In genomic region chr8:84236410-84236997, GRCm38 (mm10) we compare ENCODE assay signal across 8 mouse cellular contexts. TPM values are rescaled to one million over a fixed set of nuclear protein-coding genes. Genes with fewer than 3 reads are reported as not detected.
DNase-seq lines count a peak whose midpoint lies in the region; ATAC-seq and TF ChIP-seq lines count a peak whose summit lies in the region.

No protein-coding gene starts in this region.

- ATAC-seq in hindbrain, embryonic 11.5 days (ENCODE audit: low FRiP score), result peak; percentile 52
- peak; percentile 23 for ATAC-seq in liver, postnatal 0 days

- no peak for DNase-seq in heart, embryonic 10.5 days (ENCODE audit: low spot score)
- no peak for DNase-seq in heart, adult 8-10 months (ENCODE audit: low spot score)
- peak; percentile 33 for DNase-seq in hindbrain, embryonic 11.5 days (ENCODE audit: low spot score)
- no peak for DNase-seq in liver, postnatal 0 days
- no peak for DNase-seq in right cerebral cortex, postnatal 36 days (ENCODE audit: low spot score in 2 of 2)
- no peak for DNase-seq in left cerebral cortex, adult 8-10 months (ENCODE audit: low spot score in 2 of 2)
- no peak for DNase-seq in layer of hippocampus, postnatal 10 days (ENCODE audit: low spot score in 2 of 2)

- no peak for TF ChIP-seq EP300 in liver, postnatal 0 days (IDR thresholded peaks at IDR 0.05; ENCODE audit: low read depth)

- no peak for TF ChIP-seq POLR2A in bone marrow macrophage, adult 2 months (IDR thresholded peaks at IDR 0.05; ENCODE audit: borderline replicate concordance, low read depth, low read length)

- peak overlapping the region; percentile 96 for H3K27ac ChIP-seq in heart, embryonic 10.5 days
- peak overlapping the region; percentile 18 for H3K27ac ChIP-seq in bone marrow macrophage, adult 2 months (ENCODE audit: insufficient read depth, low read depth, low read length)
- H3K27ac ChIP-seq in hindbrain, embryonic 11.5 days (ENCODE audit: low read depth, low read length), result peak overlapping the region; percentile 63
- H3K27ac ChIP-seq in liver, postnatal 0 days (ENCODE audit: low read depth), result peak overlapping the region; percentile 71

- peaks cover 25% of the 10 kb centered on the region for H3K4me1 ChIP-seq in heart, embryonic 10.5 days
- H3K4me1 ChIP-seq in bone marrow macrophage, adult 2 months (ENCODE audit: control insufficient read depth, insufficient read depth, low read length), result peaks cover 10% of the 10 kb centered on the region
- H3K4me1 ChIP-seq in hindbrain, embryonic 11.5 days (replicated peaks; ENCODE audit: control insufficient read depth, insufficient read depth, low read length), result peaks cover 2% of the 10 kb centered on the region
- H3K4me1 ChIP-seq in liver, postnatal 0 days (ENCODE audit: insufficient read depth), result peaks cover 18% of the 10 kb centered on the region

- under 1% methylated on average over 30 of the region's 30 CpGs for WGBS in heart, embryonic 10.5 days
- 0% methylated on average over 23 of the region's 30 CpGs for WGBS in hindbrain, embryonic 11.5 days
- WGBS in liver, postnatal 0 days (ENCODE audit: insufficient replicate concordance), result under 1% methylated on average over 19 of the region's 30 CpGs

- peak overlapping the region; percentile 89 for H3K4me2 ChIP-seq in hindbrain, embryonic 11.5 days (replicated peaks; ENCODE audit: low read depth, low read length)
- peak overlapping the region; percentile 94 for H3K4me2 ChIP-seq in liver, postnatal 0 days (ENCODE audit: low read depth, low read length)

- H3K27me3 ChIP-seq in heart, embryonic 10.5 days (ENCODE audit: insufficient read depth, poor library complexity, severe bottlenecking), result no peaks in the 10 kb centered on the region
- no peaks in the 10 kb centered on the region for H3K27me3 ChIP-seq in hindbrain, embryonic 11.5 days (ENCODE audit: control insufficient read depth, insufficient read depth, low read length)
- no peaks in the 10 kb centered on the region for H3K27me3 ChIP-seq in liver, postnatal 0 days (ENCODE audit: insufficient read depth, low read length)

- peak overlapping the region; percentile 98 for H3K4me3 ChIP-seq in heart, embryonic 10.5 days
- peak overlapping the region; percentile 74 for H3K4me3 ChIP-seq in bone marrow macrophage, adult 2 months (ENCODE audit: insufficient read depth, low read length)
- H3K4me3 ChIP-seq in hindbrain, embryonic 11.5 days (ENCODE audit: low read depth, low read length), result peak overlapping the region; percentile 97
- H3K4me3 ChIP-seq in liver, postnatal 0 days (ENCODE audit: low read depth, low read length), result peak overlapping the region; percentile 78

- peaks cover 31% of the 10 kb centered on the region for H3K36me3 ChIP-seq in heart, embryonic 10.5 days
- peaks cover 2% of the 10 kb centered on the region; the same call in 1 of the 2 replicates for H3K36me3 ChIP-seq in hindbrain, embryonic 11.5 days (ENCODE audit: control insufficient read depth, insufficient read depth, low read length)
- H3K36me3 ChIP-seq in liver, postnatal 0 days (replicated peaks; ENCODE audit: insufficient read depth, low read length), result 0 out of 2 replicates have a peak, but pooled peaks cover 4% of the 10 kb centered on the region

- no peaks in the 10 kb centered on the region for H3K9me3 ChIP-seq in heart, embryonic 10.5 days
- H3K9me3 ChIP-seq in hindbrain, embryonic 11.5 days (ENCODE audit: control insufficient read depth, low read length), result no peaks in the 10 kb centered on the region
- H3K9me3 ChIP-seq in liver, postnatal 0 days (ENCODE audit: low read length), result no peaks in the 10 kb centered on the region

- no peak for TF ChIP-seq CTCF in bone marrow macrophage, adult 2 months (IDR thresholded peaks at IDR 0.05; ENCODE audit: low read depth, low read length)
- TF ChIP-seq CTCF in liver, postnatal 0 days (IDR thresholded peaks at IDR 0.05; ENCODE audit: low read depth), result no peak

- peak overlapping the region; percentile 97 for H3K9ac ChIP-seq in hindbrain, embryonic 11.5 days (ENCODE audit: low read depth, low read length)
- peak overlapping the region; percentile 94 for H3K9ac ChIP-seq in liver, postnatal 0 days (replicated peaks)

RNA-seq across cellular contexts. Expression of gene Zswim4, which starts 0.4 kb away (rescaled TPM):
- polyA plus RNA-seq in heart, embryonic 10.5 days (2016; fragmentation: Nextera tagmentation; extraction: Ambion mirVana), result 14.4 and 17.5 TPM in 2 replicates
- total RNA-seq in heart, adult 8-10 months (2022), result 1 to 10 TPM; 6.6 to 8.0 (median 7.2) TPM
- polyA plus RNA-seq in bone marrow macrophage, adult 2 months (2012; ENCODE audit: insufficient read depth, insufficient read length, missing spikeins), result 9.4 and 10.9 TPM in 2 replicates
- polyA plus RNA-seq in hindbrain, embryonic 11.5 days (2014; fragmentation: Nextera tagmentation; extraction: Ambion mirVana), result 22.5 and 26.1 TPM in 2 replicates
- 1.4 and 1.6 TPM in 2 replicates for polyA plus RNA-seq in liver, postnatal 0 days (2015; fragmentation: Nextera tagmentation; extraction: Ambion mirVana)
- 10 to 100 TPM; 12.9 to 13.8 (median 13.3) TPM for total RNA-seq in left cerebral cortex, adult 8-10 months (2022)
- 10 to 100 TPM; 18.0 to 18.3 TPM for total RNA-seq in layer of hippocampus, postnatal 10 days (2021)

RNA-seq across cellular contexts. Expression of gene D8Ertd738e, which starts 13.0 kb away (rescaled TPM):
- 353 and 374 TPM in 2 replicates for polyA plus RNA-seq in heart, embryonic 10.5 days (2016; fragmentation: Nextera tagmentation; extraction: Ambion mirVana)
- total RNA-seq in heart, adult 8-10 months (2022), result 100 to 1,000 TPM; 165 to 232 (median 189) TPM
- 164 and 172 TPM in 2 replicates for polyA plus RNA-seq in bone marrow macrophage, adult 2 months (2012; ENCODE audit: insufficient read depth, insufficient read length, missing spikeins)
- polyA plus RNA-seq in hindbrain, embryonic 11.5 days (2014; fragmentation: Nextera tagmentation; extraction: Ambion mirVana), result 298 and 313 TPM in 2 replicates
- polyA plus RNA-seq in liver, postnatal 0 days (2015; fragmentation: Nextera tagmentation; extraction: Ambion mirVana), result 189 and 201 TPM in 2 replicates
- 100 to 1,000 TPM in 2 of 4 experiments, 10 to 100 TPM in 2; 97.1 to 133 (median 108) TPM for total RNA-seq in left cerebral cortex, adult 8-10 months (2022)
- total RNA-seq in layer of hippocampus, postnatal 10 days (2021), result 100 to 1,000 TPM; 138 to 140 TPM

RNA-seq across cellular contexts. Expression of gene Mri1, which starts 20.6 kb away (rescaled TPM):
- 60.5 and 74.9 TPM in 2 replicates for polyA plus RNA-seq in heart, embryonic 10.5 days (2016; fragmentation: Nextera tagmentation; extraction: Ambion mirVana)
- total RNA-seq in heart, adult 8-10 months (2022), result 10 to 100 TPM; 10.5 to 15.0 (median 12.5) TPM
- polyA plus RNA-seq in bone marrow macrophage, adult 2 months (2012; ENCODE audit: insufficient read depth, insufficient read length, missing spikeins), result 10.0 and 11.6 TPM in 2 replicates
- polyA plus RNA-seq in hindbrain, embryonic 11.5 days (2014; fragmentation: Nextera tagmentation; extraction: Ambion mirVana), result 49.8 and 51.2 TPM in 2 replicates
- 40.9 and 41.9 TPM in 2 replicates for polyA plus RNA-seq in liver, postnatal 0 days (2015; fragmentation: Nextera tagmentation; extraction: Ambion mirVana)
- 10 to 100 TPM; 14.3 to 18.7 (median 16.2) TPM for total RNA-seq in left cerebral cortex, adult 8-10 months (2022)
- 10 to 100 TPM; 27.4 to 29.0 TPM for total RNA-seq in layer of hippocampus, postnatal 10 days (2021)

RNA-seq across cellular contexts. Expression of gene Ccdc130, which starts 33.7 kb away (rescaled TPM):
- polyA plus RNA-seq in heart, embryonic 10.5 days (2016; fragmentation: Nextera tagmentation; extraction: Ambion mirVana), result 18.8 and 20.8 TPM in 2 replicates
- total RNA-seq in heart, adult 8-10 months (2022), result 10 to 100 TPM in 2 of 4 experiments, 1 to 10 TPM in 2; 7.5 to 12.3 (median 9.8) TPM
- polyA plus RNA-seq in bone marrow macrophage, adult 2 months (2012; ENCODE audit: insufficient read depth, insufficient read length, missing spikeins), result 22.8 and 27.3 TPM in 2 replicates
- polyA plus RNA-seq in hindbrain, embryonic 11.5 days (2014; fragmentation: Nextera tagmentation; extraction: Ambion mirVana), result 21.3 and 27.4 TPM in 2 replicates
- 4.7 and 6.5 TPM in 2 replicates for polyA plus RNA-seq in liver, postnatal 0 days (2015; fragmentation: Nextera tagmentation; extraction: Ambion mirVana)
- 10 to 100 TPM; 24.6 to 29.7 (median 27.8) TPM for total RNA-seq in left cerebral cortex, adult 8-10 months (2022)
- 10 to 100 TPM; 22.1 to 25.5 TPM for total RNA-seq in layer of hippocampus, postnatal 10 days (2021)

RNA-seq across cellular contexts. Expression of gene Nanos3, which starts 51.5 kb away (rescaled TPM):
- polyA plus RNA-seq in heart, embryonic 10.5 days (2016; fragmentation: Nextera tagmentation; extraction: Ambion mirVana), result 1.2 and 2.3 TPM in 2 replicates
- total RNA-seq in heart, adult 8-10 months (2022), result 1 to 10 TPM in 3 of 4 experiments, under 1 TPM in 1; 0.98 to 1.7 (median 1.5) TPM
- not detected in 2 replicates for polyA plus RNA-seq in bone marrow macrophage, adult 2 months (2012; ENCODE audit: insufficient read depth, insufficient read length, missing spikeins)
- 4.5 and 5.6 TPM in 2 replicates for polyA plus RNA-seq in hindbrain, embryonic 11.5 days (2014; fragmentation: Nextera tagmentation; extraction: Ambion mirVana)
- polyA plus RNA-seq in liver, postnatal 0 days (2015; fragmentation: Nextera tagmentation; extraction: Ambion mirVana), result 0.34 and 0.79 TPM in 2 replicates
- total RNA-seq in left cerebral cortex, adult 8-10 months (2022), result 1 to 10 TPM; 2.8 to 3.8 (median 3.2) TPM
- total RNA-seq in layer of hippocampus, postnatal 10 days (2021), result 1 to 10 TPM; 7.8 to 8.4 TPM

Comparison
In these comparisons a context has a peak if more than half of its experiments do, and no peak if none do; other contexts are left out.
1. H3K27ac ChIP-seq: peak in every context shown above with its lines; median percentile 96 in heart, embryonic 10.5 days; 71 in liver, postnatal 0 days; 63 in hindbrain, embryonic 11.5 days; 18 in bone marrow macrophage, adult 2 months.